In genomic region chr8:85500955-85501685, GRCm38 (mm10) we compare ENCODE assay signal across 9 mouse cellular contexts. TPM values are rescaled to one million over a fixed set of nuclear protein-coding genes. Genes with fewer than 3 reads are reported as not detected.
DNase-seq lines count a peak whose midpoint lies in the region.
"Had no signal": no experiment of that assay in that cellular context is flagged by ENCODE, and none has a peak within 500 bp of the region (broad histone marks: within the 10 kb centered on the region; RNA-seq: fewer than 3 reads in every experiment).

No protein-coding gene starts in this region.

- peak; percentile 96 for DNase-seq in heart, adult 11 months
- no peak for DNase-seq in heart, embryonic 10.5 days (ENCODE audit: low spot score)
- peak; percentile 46 for DNase-seq in right cerebral cortex, postnatal 25 days
- no peak for DNase-seq in right cerebral cortex, postnatal 14 days
- DNase-seq in heart, postnatal 36 days, result peak; percentile 46 to 54
- DNase-seq in ovary, postnatal 14 days (ENCODE audit: low spot score), result peak; percentile 56
- no peak for DNase-seq in kidney, adult 11 months
- no peak for DNase-seq in gastrocnemius, postnatal 25 days

- 76% methylated on average over 11 of the region's 11 CpGs for WGBS in heart, embryonic 10.5 days

- intact Hi-C loops in heart, postnatal 36 days (cut with DNase I), result no loop called here

- H3K9me3 ChIP-seq in heart, embryonic 10.5 days, result no peaks in the 10 kb centered on the region

- no peak overlapping the region for H3K27ac ChIP-seq in heart, embryonic 10.5 days

- no peak overlapping the region for H3K4me3 ChIP-seq in heart, embryonic 10.5 days

- no peaks in the 10 kb centered on the region for H3K27me3 ChIP-seq in heart, embryonic 10.5 days (ENCODE audit: insufficient read depth, poor library complexity, severe bottlenecking)
- H3K27me3 ChIP-seq: CH12.LX had no signal

- H3K4me1 ChIP-seq in heart, embryonic 10.5 days, result peaks cover 20% of the 10 kb centered on the region; the same call in 1 of the 2 replicates

- peaks cover 19% of the 10 kb centered on the region for H3K36me3 ChIP-seq in heart, embryonic 10.5 days

RNA-seq across cellular contexts. Expression of gene Gpt2, which starts 8.7 kb away (rescaled TPM):
- polyA plus RNA-seq in heart, embryonic 10.5 days (2016; fragmentation: Nextera tagmentation; extraction: Ambion mirVana), result 13.9 and 25.2 TPM in 2 replicates
- total RNA-seq in heart, postnatal 36 days (2021), result 10 to 100 TPM; 37.8 to 41.5 TPM
- 100 to 1,000 TPM; 153 to 217 TPM for total RNA-seq in gastrocnemius, postnatal 25 days (2021)

RNA-seq across cellular contexts. Expression of gene Dnaja2, which starts 54.0 kb away (rescaled TPM):
- polyA plus RNA-seq in heart, embryonic 10.5 days (2016; fragmentation: Nextera tagmentation; extraction: Ambion mirVana), result 168 and 177 TPM in 2 replicates
- total RNA-seq in heart, postnatal 36 days (2021), result 100 to 1,000 TPM; 256 to 272 TPM
- 100 to 1,000 TPM; 170 to 181 TPM for total RNA-seq in gastrocnemius, postnatal 25 days (2021)

Comparison
In these comparisons a context has a peak if more than half of its experiments do, and no peak if none do; other contexts are left out.
1. DNase-seq: peak in heart, adult 11 months (single experiment), right cerebral cortex, postnatal 25 days (single experiment), heart, postnatal 36 days (2 of 2) and ovary, postnatal 14 days (single experiment); none in heart, embryonic 10.5 days (single experiment), right cerebral cortex, postnatal 14 days (single experiment), kidney, adult 11 months (single experiment) and gastrocnemius, postnatal 25 days (single experiment).